ENCODE assay signal across 9 mouse cellular contexts in the genomic region with DNA sequence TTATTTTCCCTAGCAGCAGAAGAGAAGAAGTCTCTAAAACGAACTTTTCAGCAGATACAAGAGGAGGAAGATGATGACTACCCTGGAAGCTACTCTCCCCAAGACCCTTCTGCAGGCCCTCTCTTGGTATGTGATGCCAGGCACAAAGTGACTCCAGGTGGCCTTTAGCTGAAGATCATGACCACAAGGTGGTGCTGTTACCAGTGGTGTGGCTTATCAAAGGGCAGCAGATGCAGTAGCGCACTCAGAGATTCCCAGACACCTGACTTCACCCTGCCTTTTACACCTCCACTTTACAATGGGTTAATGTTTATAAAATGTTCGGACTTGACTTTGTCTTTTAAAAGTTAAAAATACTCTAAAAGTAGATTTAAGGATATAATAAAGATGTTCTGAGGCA. TPM values are rescaled to one million over a fixed set of nuclear protein-coding genes. Genes with fewer than 3 reads are reported as not detected.
DNase-seq lines count a peak whose midpoint lies in the region; ATAC-seq and TF ChIP-seq lines count a peak whose summit lies in the region.
"Had no signal": no experiment of that assay in that cellular context is flagged by ENCODE, and none has a peak within 500 bp of the region (broad histone marks: within the 10 kb centered on the region; RNA-seq: fewer than 3 reads in every experiment).

No protein-coding gene starts in this region.

- H3K9ac ChIP-seq in liver, embryonic 16.5 days (ENCODE audit: low read depth, low read length) = no peak overlapping the region
- H3K9ac ChIP-seq: hindbrain, embryonic 15.5 days had no signal

- H3K27ac ChIP-seq in liver, embryonic 16.5 days (ENCODE audit: low read length) = no peak overlapping the region
- no peak overlapping the region for H3K27ac ChIP-seq in spleen, adult 2 months (ENCODE audit: insufficient read depth, low read length)
- H3K27ac ChIP-seq: hindbrain, embryonic 15.5 days had no signal

- H3K4me1 ChIP-seq in liver, embryonic 16.5 days (ENCODE audit: control insufficient read depth, low read depth, low read length) = no peaks in the 10 kb centered on the region
- H3K4me1 ChIP-seq in spleen, adult 2 months (ENCODE audit: control insufficient read depth, insufficient read depth, insufficient read length) = no peaks in the 10 kb centered on the region
- H3K4me1 ChIP-seq: hindbrain, embryonic 15.5 days had no signal

- 33% methylated on average over 3 of the region's 3 CpGs for WGBS in liver, embryonic 16.5 days (ENCODE audit: insufficient replicate concordance)
- 66% methylated on average over 3 of the region's 3 CpGs for WGBS in spleen, adult 2 months

- H3K9me3 ChIP-seq in liver, embryonic 16.5 days (replicated peaks; ENCODE audit: control insufficient read depth, low read length) = no peaks in the 10 kb centered on the region
- H3K9me3 ChIP-seq: hindbrain, embryonic 15.5 days had no signal

- peaks cover 36% of the 10 kb centered on the region for H3K36me3 ChIP-seq in liver, embryonic 16.5 days (ENCODE audit: control insufficient read depth, insufficient read depth)
- H3K36me3 ChIP-seq in spleen, adult 2 months (ENCODE audit: control insufficient read depth, insufficient read depth, low read length) = peaks cover 26% of the 10 kb centered on the region

- H3K27me3 ChIP-seq in liver, embryonic 16.5 days (ENCODE audit: control insufficient read depth, insufficient read depth, low read depth, low read length) = no peaks in the 10 kb centered on the region
- no peaks in the 10 kb centered on the region for H3K27me3 ChIP-seq in spleen, adult 2 months (ENCODE audit: control insufficient read depth, insufficient read depth, low read length)
- H3K27me3 ChIP-seq: hindbrain, embryonic 15.5 days had no signal

- no peak overlapping the region for H3K4me3 ChIP-seq in liver, embryonic 16.5 days (ENCODE audit: low read depth, low read length)
- H3K4me3 ChIP-seq in spleen, adult 2 months (ENCODE audit: extremely low read depth, insufficient read depth, insufficient read length) = no peak overlapping the region
- H3K4me3 ChIP-seq: hindbrain, embryonic 15.5 days had no signal

- peak; percentile 27 to 85; a peak in 2 of 4 replicates for ATAC-seq in hematopoietic stem cell, adult 5-6 weeks (replicated peaks in 1 of 2; ENCODE audit: insufficient read depth in 1 of 2, low FRiP score in 2 of 2, low TSS enrichment in 1 of 2, low read depth in 1 of 2, poor library complexity in 2 of 2, severe bottlenecking in 2 of 2)
- peak; percentile 78 for ATAC-seq in liver, embryonic 16.5 days (ENCODE audit: low read depth)

- peak; percentile 46 to 86 for DNase-seq in adrenal gland, adult (ENCODE audit: inconsistent age in 2 of 2, low spot score in 1 of 2)
- no peak for DNase-seq in adrenal gland, postnatal 4 days (ENCODE audit: low spot score in 2 of 2)
- peak; percentile 49 for DNase-seq in right cerebral cortex, adult 18-20 months
- DNase-seq in right cerebral cortex, postnatal 25 days = no peak
- DNase-seq in cerebellum, postnatal 14 days = peak; percentile 84 to 87
- DNase-seq in spleen, adult 2 months (ENCODE audit: low read depth in 1 of 2, low spot score in 2 of 2) = peak; percentile 21 to 54

- no peak for TF ChIP-seq POLR2A in spleen, adult 2 months (IDR thresholded peaks at IDR 0.05; ENCODE audit: low read depth, low read length)

- no peak overlapping the region for H3K4me2 ChIP-seq in liver, embryonic 16.5 days (ENCODE audit: low read depth, low read length)
- H3K4me2 ChIP-seq: hindbrain, embryonic 15.5 days had no signal

- TF ChIP-seq CTCF in spleen, adult 2 months (IDR thresholded peaks at IDR 0.05; ENCODE audit: extremely low read depth, insufficient read depth, insufficient read length, insufficient replicate concordance) = peak; percentile 58; the same call in 1 of the 2 replicates

RNA-seq across cellular contexts. Expression of a gene that starts 19.6 kb away (rescaled TPM):
- total RNA-seq in adrenal gland, postnatal 4 days (2021) = 10 to 100 TPM; 40.2 to 45.1 TPM
- 24.1 and 40.9 TPM in 2 replicates for total RNA-seq in hematopoietic stem cell, adult 5-6 weeks (2017)
- polyA plus RNA-seq in liver, embryonic 16.5 days (2015; fragmentation: Nextera tagmentation; extraction: Ambion mirVana) = 25.1 and 26.6 TPM in 2 replicates
- 13.6 and 17.7 TPM in 2 replicates for polyA plus RNA-seq in spleen, adult 2 months (2012; rRNA removed)

RNA-seq across cellular contexts. Expression of a gene that starts 19.7 kb away (rescaled TPM):
- total RNA-seq in adrenal gland, postnatal 4 days (2021) = 10 to 100 TPM; 26.9 to 27.7 TPM
- 31.7 and 39.7 TPM in 2 replicates for total RNA-seq in hematopoietic stem cell, adult 5-6 weeks (2017)
- 13.1 and 13.4 TPM in 2 replicates for polyA plus RNA-seq in liver, embryonic 16.5 days (2015; fragmentation: Nextera tagmentation; extraction: Ambion mirVana)
- polyA plus RNA-seq in spleen, adult 2 months (2012; rRNA removed) = 16.2 and 17.6 TPM in 2 replicates

Comparison
In these comparisons a context has a peak if more than half of its experiments do, and no peak if none do; other contexts are left out.
1. DNase-seq: peak in adrenal gland, adult (2 of 2), right cerebral cortex, adult 18-20 months (single experiment), cerebellum, postnatal 14 days (2 of 2) and spleen, adult 2 months (2 of 2); none in adrenal gland, postnatal 4 days (0 of 2) and right cerebral cortex, postnatal 25 days (single experiment).